Mouse (Mus musculus): ENCODE measurements at regions not wholly inside any gene's neighbourhood (a gene's known extent, or its start where the extent isn't known, plus 50 kb on each side); places are given as distances from the start of the nearest gene placed in this dataset.

DNA sequence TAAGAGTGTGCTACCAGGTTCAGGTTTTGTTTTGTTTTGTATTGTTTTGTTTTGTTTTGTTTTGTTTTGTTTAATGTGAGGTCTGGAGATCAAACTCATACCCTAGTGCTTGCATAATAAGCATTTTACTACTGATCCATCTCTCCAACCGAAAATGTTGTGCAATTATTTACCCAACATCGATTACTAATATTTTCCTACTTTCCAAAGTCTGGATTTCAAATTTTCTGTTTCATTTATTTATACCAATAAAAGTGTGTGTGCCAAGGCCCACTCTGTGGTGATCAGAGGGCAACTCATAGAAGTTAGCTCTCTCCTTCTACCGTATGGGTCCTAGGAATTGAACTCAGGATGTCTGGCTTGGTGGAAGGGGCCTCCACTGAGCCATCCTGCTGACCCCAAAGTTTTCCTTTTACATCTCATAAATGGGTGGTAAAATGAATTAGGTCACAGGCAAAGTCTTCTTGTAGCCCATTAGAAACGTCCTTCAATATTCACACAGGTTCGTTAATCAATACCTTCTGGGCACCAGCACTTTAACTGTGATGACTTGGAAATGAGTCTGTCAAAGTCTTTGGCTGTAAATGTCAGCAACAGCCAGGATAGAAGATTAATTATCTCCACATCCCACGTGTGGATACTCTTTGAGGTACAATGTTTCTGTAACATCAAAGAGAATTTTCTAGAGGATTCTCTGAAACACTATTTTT, 158.9 kb upstream of the Mgat5 start:
- Histone ChIP-seq H3K27me3 (ENCODE audit: poor library complexity, severe bottlenecking) (no peaks in the 10 kb centered on the region), H3K9me3 (no peaks in the 10 kb centered on the region), H3K4me1 (no peaks in the 10 kb centered on the region), H3K36me3 (replicated peaks) (no peaks in the 10 kb centered on the region), H3K4me3 (no peak overlapping the region), H3K27ac (no peak overlapping the region)
- DNase-seq (ENCODE audit: extremely low spot score, low spot score) = no peak
- 82% methylated on average over 6 of the region's 6 CpGs for WGBS

DNA sequence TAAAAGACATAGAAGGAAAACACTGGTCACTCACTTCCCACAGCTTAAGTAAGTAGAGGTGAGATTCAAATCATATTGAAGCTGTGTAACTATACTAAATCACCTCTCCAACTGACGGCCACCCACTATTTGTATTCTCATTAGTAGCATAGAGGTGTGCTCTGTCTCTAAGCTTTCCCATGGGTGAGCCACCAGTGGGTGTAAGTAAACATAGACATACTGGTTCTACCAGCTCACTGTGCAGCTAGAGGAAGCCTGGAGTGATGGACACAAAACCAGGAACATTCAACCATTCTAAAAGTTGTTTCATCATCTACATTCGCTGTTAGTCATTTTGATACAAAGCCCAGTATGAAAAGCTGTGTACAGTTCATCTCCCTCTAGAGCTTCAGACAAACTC, 170.1 kb upstream of the Mgat5 start:
- Histone ChIP-seq H3K4me1 (peaks cover 8% of the 10 kb centered on the region; the same call in 1 of the 2 replicates), H3K36me3 (replicated peaks) (no peaks in the 10 kb centered on the region), H3K9me3 (no peaks in the 10 kb centered on the region), H3K4me3 (no peak overlapping the region), H3K27ac (no peak overlapping the region), H3K27me3 (ENCODE audit: poor library complexity, severe bottlenecking) (no peaks in the 10 kb centered on the region)
- WGBS = 95% methylated on average over 2 of the region's 2 CpGs
- DNase-seq (ENCODE audit: extremely low spot score, low spot score) = no peak

DNA sequence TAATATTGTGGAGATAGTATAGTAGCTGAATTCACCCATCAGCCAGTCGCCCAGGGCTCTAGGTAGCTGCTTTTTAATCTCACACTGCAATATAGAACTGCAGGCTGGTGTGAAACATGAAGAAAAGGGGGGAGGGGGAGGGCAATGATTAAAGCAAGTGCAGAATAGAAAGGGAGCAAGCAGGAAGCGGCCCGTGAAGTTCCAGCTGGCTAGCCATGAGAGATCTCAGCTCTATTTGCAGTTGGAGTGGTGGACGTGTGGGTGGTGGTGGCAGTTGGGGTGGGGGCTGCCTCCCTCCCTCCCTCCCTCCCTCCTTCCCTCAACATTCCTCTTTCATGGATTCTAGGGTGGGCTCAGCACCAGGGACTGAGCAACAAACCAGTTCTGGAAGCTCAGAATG, 173.3 kb upstream of the Mgat5 start:
- H3K36me3 ChIP-seq (replicated peaks) = no peaks in the 10 kb centered on the region
- 41% methylated on average over 4 of the region's 4 CpGs for WGBS
- H3K9me3 ChIP-seq = no peaks in the 10 kb centered on the region
- no peaks in the 10 kb centered on the region for H3K27me3 ChIP-seq (ENCODE audit: poor library complexity, severe bottlenecking)
- no peak overlapping the region for H3K4me3 ChIP-seq
- peaks cover 8% of the 10 kb centered on the region; the same call in 1 of the 2 replicates for H3K4me1 ChIP-seq
- no peak for DNase-seq (ENCODE audit: extremely low spot score, low spot score)
- no peak overlapping the region for H3K27ac ChIP-seq

DNA sequence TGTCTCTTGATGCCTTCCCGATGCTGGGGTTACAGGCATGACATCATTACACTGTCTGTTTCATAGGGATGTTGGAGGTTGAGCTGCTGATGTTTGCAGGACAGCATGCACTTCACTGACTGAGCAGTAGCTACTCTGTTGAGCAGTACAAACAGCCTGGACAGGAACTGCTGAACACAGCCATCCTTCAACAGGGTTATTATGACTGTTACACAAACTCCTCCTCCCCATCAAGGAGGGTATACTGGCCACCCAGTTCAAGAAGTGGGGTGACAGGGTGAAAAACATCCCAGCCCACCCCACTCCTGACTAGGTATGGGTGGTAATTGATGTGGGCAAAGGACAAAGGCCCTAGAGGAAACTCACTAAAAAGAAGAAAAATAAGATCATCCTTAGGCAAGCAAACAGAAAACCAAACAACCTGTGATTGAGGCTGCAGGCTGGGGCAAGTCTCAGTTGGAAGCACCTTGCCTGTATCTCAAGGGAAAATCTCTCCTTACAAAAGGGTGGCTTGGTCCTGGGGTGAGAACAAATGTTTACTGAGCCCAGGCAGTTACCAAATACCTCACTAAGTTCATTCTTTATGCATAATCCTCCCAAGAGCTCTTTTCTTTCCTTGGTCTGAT, 175.8 kb upstream of the Mgat5 start:
- Histone ChIP-seq H3K4me1 (peaks cover 8% of the 10 kb centered on the region; the same call in 1 of the 2 replicates), H3K9me3 (no peaks in the 10 kb centered on the region), H3K27ac (no peak overlapping the region), H3K4me3 (no peak overlapping the region), H3K27me3 (ENCODE audit: poor library complexity, severe bottlenecking) (no peaks in the 10 kb centered on the region), H3K36me3 (replicated peaks) (no peaks in the 10 kb centered on the region)
- WGBS = 82% methylated on average over 1 of the region's 1 CpGs
- no peak for DNase-seq (ENCODE audit: extremely low spot score, low spot score)

DNA sequence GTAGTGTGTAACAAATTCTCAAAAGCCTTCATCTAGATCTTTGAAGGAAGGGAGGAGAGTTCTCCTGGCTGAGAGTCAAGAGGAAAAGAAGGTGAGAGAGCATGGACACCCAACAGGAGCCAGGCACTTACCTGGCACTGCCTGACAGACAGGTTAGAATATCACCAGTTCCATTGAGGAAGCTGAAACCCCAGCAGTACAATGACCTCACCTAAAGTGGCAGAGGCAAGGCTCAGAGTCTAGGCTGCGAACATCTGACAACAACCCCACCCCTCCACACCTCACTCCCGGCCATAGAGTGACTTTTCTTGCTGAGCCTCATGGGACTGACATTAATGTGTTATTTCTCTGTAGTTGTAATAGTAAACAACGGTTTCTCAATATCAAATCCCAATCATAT, 181.7 kb upstream of the Mgat5 start:
- no peaks in the 10 kb centered on the region for H3K9me3 ChIP-seq
- WGBS = 88% methylated on average over 3 of the region's 3 CpGs
- no peak for DNase-seq (ENCODE audit: extremely low spot score, low spot score)

DNA sequence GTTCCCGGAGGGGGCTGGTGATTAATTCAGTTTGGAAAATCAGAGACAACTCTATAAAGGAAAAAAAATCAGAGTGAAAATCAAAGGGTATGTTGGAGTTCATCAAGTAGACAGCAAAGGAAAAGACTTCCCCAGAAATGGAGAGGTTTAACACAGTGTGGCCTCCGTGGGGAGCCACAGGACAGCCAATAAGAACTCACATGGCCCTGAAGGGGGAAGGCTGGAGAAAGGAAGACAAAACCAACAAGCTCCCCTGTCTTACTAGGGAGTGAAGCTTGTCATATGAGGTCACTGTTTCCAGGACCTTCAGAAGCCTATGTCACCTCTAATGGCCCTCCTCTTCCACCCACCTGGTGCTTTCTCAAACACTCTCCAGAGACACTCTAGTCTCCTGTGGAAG, 187.1 kb upstream of the Nckap5 start:
- H3K27me3 ChIP-seq (ENCODE audit: poor library complexity, severe bottlenecking) = no peaks in the 10 kb centered on the region
- H3K27ac ChIP-seq = no peak overlapping the region
- WGBS = 73% methylated on average over 2 of the region's 2 CpGs
- no peaks in the 10 kb centered on the region for H3K9me3 ChIP-seq
- H3K4me1 ChIP-seq = peaks cover 15% of the 10 kb centered on the region
- no peak overlapping the region for H3K4me3 ChIP-seq
- no peaks in the 10 kb centered on the region for H3K36me3 ChIP-seq (replicated peaks)
- DNase-seq (ENCODE audit: extremely low spot score, low spot score) = no peak

More for the DNA sequence above, 181.7 kb upstream of the Mgat5 start:
- Histone ChIP-seq H3K27ac (no peak overlapping the region), H3K4me3 (no peak overlapping the region), H3K36me3 (replicated peaks) (no peaks in the 10 kb centered on the region), H3K4me1 (no peaks in the 10 kb centered on the region), H3K27me3 (ENCODE audit: poor library complexity, severe bottlenecking) (no peaks in the 10 kb centered on the region)

DNA sequence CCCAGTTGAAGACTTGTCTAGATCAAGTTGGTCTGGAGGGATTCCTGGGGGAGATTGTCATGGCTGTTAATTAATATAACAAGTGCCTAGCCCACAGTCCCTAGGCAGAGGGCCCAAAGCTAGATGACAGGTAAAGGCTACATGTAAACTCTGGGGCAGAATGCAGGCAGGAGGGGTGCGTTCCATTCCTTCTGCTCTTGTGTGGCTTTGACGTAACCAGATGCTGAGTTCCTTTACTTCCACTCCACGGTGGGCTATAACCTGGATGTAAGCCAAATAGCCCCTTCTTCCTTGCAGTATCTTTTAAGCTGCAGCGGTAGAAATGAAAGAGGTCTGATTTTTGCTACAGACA, 185.3 kb upstream of the Nckap5 start:
- Histone ChIP-seq H3K4me1 (peaks cover 15% of the 10 kb centered on the region), H3K9me3 (no peaks in the 10 kb centered on the region), H3K27ac (no peak overlapping the region), H3K36me3 (replicated peaks) (no peaks in the 10 kb centered on the region), H3K4me3 (no peak overlapping the region), H3K27me3 (ENCODE audit: poor library complexity, severe bottlenecking) (no peaks in the 10 kb centered on the region)
- no peak for DNase-seq (ENCODE audit: extremely low spot score, low spot score)
- 91% methylated on average over 4 of the region's 4 CpGs for WGBS

DNA sequence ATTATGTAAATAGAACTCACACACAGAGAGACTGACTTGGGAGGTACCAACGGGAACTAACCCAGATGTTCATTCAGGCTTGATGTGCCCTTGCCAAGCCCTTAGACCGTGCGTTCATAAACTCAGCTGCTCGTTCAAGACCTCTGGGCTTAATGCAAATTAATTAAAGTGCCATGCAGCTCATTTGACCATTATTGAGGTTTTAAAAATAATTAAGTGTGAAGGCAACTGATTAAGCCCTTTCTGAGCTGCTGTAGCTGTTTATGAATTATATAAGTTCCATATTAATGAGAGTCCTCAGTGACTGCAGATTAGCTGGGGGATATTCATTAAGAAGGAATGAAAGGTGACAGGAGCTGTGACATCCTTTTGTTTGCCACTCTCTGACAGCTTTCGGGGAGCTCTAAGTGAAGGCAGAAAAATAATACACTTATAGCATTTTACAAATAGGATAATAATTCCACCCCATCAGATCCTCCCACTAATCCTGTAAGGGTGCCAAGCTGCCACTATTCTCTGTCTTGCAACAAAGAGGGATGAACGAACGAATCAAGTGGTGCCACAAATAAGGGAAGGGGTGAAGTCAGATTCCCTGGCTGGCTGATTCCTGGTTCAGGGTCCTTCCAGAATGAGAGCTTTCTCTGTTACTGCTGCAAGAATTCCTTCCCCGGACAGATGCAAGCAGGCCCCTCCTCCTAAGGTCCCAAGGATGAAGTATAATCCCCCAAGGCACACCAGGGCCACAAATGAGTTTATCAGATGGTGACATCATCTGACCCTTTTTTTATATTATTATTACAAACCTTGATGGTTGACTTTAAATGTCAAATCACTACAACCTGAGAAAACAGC, 184.7 kb upstream of the Nckap5 start:
- DNase-seq (ENCODE audit: extremely low spot score, low spot score) = no peak
- WGBS = 54% methylated on average over 8 of the region's 8 CpGs
- no peaks in the 10 kb centered on the region for H3K36me3 ChIP-seq (replicated peaks)
- H3K4me3 ChIP-seq = no peak overlapping the region
- H3K9me3 ChIP-seq = no peaks in the 10 kb centered on the region
- no peaks in the 10 kb centered on the region for H3K27me3 ChIP-seq (ENCODE audit: poor library complexity, severe bottlenecking)
- H3K4me1 ChIP-seq = peaks cover 15% of the 10 kb centered on the region
- H3K27ac ChIP-seq = no peak overlapping the region

DNA sequence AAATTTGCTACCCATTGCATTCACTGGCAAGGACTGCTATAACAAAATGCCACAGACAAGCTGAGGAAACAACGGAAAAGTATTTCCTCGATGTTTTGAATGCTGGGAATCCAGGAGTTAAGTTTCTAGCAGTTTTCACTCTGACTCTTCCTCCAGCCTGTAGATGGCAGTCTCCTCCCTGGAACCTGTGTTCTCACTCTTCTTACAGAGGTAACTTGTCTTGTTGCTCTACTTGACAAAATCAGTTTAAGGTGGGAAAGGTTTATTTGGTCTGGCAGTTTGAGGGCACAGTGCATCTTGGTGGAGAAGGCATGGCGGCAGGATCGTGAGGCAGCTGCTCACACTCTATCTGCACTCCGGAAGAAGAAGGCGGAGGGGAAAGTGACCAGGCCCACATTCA, 181.3 kb upstream of the Nckap5 start:
- H3K27me3 ChIP-seq (ENCODE audit: poor library complexity, severe bottlenecking) = no peaks in the 10 kb centered on the region
- H3K27ac ChIP-seq = no peak overlapping the region
- no peaks in the 10 kb centered on the region for H3K36me3 ChIP-seq (replicated peaks)
- H3K4me3 ChIP-seq = no peak overlapping the region
- no peaks in the 10 kb centered on the region for H3K9me3 ChIP-seq
- peaks cover 15% of the 10 kb centered on the region for H3K4me1 ChIP-seq
- no peak for DNase-seq (ENCODE audit: extremely low spot score, low spot score)
- WGBS = 77% methylated on average over 6 of the region's 6 CpGs

DNA sequence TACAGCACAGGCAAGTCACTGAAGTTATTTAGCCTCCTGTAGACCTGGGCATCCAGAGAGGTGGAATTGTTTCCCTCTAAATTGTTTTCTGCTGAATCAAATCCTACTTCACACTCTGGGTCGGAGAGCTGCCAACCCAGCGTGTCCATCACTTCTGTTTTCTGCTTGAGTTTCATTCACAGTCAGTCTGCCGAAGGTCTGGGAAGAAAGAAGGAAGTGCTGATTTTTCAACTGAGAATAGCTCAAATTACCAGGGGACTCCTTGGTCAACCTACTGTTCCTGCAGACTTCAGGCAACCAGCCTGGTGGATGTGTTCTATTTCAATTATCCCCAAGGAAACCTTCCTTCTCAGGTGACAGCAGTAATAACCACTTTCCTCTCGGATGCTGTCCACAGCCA, 179.1 kb upstream of the Nckap5 start:
- DNase-seq (ENCODE audit: extremely low spot score, low spot score) = no peak
- H3K27ac ChIP-seq = no peak overlapping the region
- H3K36me3 ChIP-seq (replicated peaks) = no peaks in the 10 kb centered on the region
- H3K9me3 ChIP-seq = no peaks in the 10 kb centered on the region
- peaks cover 3% of the 10 kb centered on the region; the same call in 1 of the 2 replicates for H3K4me1 ChIP-seq
- WGBS = 77% methylated on average over 4 of the region's 4 CpGs
- no peaks in the 10 kb centered on the region for H3K27me3 ChIP-seq (ENCODE audit: poor library complexity, severe bottlenecking)
- no peak overlapping the region for H3K4me3 ChIP-seq

DNA sequence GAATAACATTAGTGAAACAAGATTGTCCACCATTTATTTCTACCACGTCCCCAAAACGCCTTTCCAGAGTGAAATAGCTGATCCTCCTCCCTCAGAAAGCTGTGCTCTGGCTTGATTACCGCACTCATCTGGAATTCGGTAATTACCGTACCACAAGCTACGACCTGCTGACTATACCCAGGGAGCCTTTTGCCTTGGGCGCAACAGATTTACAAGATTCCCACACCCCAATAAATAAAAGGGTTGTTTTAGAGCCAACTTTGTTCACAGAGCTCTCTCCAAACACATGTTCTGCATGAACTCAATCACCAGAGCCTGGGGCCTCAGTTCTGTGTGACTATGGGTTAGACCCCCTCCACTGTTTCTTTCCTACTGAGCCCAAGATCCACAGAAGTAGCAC, 171.1 kb upstream of the Nckap5 start:
- H3K27me3 ChIP-seq (ENCODE audit: poor library complexity, severe bottlenecking) = no peaks in the 10 kb centered on the region
- H3K9me3 ChIP-seq = no peaks in the 10 kb centered on the region
- peaks cover 11% of the 10 kb centered on the region for H3K4me1 ChIP-seq
- no peaks in the 10 kb centered on the region for H3K36me3 ChIP-seq (replicated peaks)
- no peak overlapping the region for H3K4me3 ChIP-seq
- no peak for DNase-seq (ENCODE audit: extremely low spot score, low spot score)
- 70% methylated on average over 7 of the region's 7 CpGs for WGBS
- no peak overlapping the region for H3K27ac ChIP-seq

DNA sequence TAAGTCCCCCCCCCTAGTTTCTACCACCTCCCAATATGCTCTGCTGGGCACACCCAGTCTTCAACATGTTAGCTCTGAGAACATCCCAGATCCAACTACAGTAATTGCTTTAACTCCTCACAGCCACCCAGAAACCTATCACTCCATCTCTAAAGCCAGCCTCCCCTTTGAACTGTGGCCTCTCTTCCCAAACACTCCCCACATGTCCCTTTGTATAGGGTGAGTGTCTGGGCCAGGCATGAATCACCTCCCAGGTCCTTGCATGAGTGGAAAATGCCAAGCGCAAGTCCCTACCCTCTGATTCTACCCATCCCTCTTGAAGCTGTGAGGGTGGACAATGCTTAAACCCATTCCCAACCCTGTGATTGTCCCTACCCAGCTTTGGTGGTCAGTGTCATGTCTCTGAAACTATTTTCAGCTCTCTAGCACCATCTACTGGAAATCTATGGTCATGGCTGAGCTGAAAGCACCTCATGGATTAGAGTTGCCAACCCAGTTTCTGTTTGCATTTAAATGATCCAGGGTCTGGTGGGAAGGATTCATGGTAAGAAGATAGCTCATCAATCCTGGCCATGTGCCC, 162.6 kb upstream of the Nckap5 start:
- no peak overlapping the region for H3K27ac ChIP-seq

DNA sequence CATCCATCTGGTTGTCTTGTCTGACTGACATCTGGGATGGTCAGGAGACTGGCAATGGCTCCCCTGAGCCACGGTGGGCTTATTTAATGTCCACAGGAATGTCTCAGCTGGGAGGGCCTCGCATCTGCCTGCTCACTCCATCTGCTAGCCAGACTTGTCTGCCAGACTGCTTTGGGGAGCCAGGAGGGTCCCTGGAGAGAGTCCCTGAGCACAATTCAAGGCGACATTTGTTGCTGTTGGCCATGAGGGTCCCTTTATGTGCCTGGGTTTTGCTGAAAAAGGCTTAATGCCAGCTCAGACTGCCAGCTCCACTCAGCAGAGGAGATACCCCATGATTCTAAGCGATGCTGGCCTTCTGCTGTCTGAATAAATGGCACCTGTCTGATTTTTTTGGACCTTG, 161.8 kb upstream of the Nckap5 start:
- 78% methylated on average over 4 of the region's 4 CpGs for WGBS

More for the DNA sequence above, 162.6 kb upstream of the Nckap5 start:
- H3K9me3 ChIP-seq = no peaks in the 10 kb centered on the region
- WGBS = 81% methylated on average over 1 of the region's 1 CpGs
- H3K36me3 ChIP-seq (replicated peaks) = no peaks in the 10 kb centered on the region
- H3K27me3 ChIP-seq (ENCODE audit: poor library complexity, severe bottlenecking) = no peaks in the 10 kb centered on the region
- no peak overlapping the region for H3K4me3 ChIP-seq
- H3K4me1 ChIP-seq = no peaks in the 10 kb centered on the region
- peak; percentile 19 for DNase-seq (ENCODE audit: extremely low spot score, low spot score)

More for the DNA sequence above, 161.8 kb upstream of the Nckap5 start:
- Histone ChIP-seq H3K27ac (no peak overlapping the region), H3K36me3 (replicated peaks) (no peaks in the 10 kb centered on the region), H3K4me1 (no peaks in the 10 kb centered on the region), H3K9me3 (no peaks in the 10 kb centered on the region), H3K4me3 (no peak overlapping the region), H3K27me3 (ENCODE audit: poor library complexity, severe bottlenecking) (no peaks in the 10 kb centered on the region)
- DNase-seq (ENCODE audit: extremely low spot score, low spot score) = no peak
